Mouse (Mus musculus): ENCODE results near the gene Sim1. TPM values are rescaled to one million over a fixed set of nuclear protein-coding genes. Genes with fewer than 3 reads are reported as not detected.

Gene Sim1
- polyA plus RNA-seq, 1 experiment from 2014 or later: 0.23 TPM

DNA sequence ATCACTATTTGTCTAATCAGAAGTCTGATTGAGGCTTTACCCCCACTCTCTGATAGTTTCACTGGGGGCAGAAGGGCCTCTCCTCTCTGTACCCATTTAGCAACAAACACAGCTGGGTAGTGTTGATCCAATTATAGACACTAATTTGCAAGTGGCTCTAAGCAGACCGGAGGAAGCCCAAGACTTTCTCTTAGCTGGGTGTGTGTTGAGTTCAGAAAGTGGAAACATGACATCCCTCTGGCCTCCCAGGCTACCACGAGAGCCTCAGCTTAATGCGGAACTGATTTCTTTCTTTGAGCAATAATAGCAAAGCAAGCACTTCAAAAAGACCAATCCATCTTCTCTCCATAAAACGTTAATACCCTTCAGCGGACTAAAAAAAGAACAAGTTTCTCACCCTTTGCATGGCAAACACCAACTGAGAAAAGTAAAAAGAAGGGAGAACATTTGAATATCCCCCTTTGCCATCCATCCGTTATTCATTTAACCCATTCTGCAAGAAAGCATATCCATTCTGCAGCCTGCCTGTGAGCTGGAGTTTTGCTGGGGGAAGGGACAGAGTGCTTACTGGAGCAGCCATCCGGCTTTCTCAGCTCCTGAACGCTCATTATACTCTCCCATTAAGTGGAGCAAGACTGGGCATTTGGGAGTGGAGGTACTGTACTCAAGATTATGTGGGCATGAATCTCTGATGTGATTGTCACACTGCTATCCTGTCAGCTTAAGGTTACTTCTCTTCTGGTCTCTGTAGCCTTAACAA, 117.0 kb downstream of the Sim1 start:
- no peak overlapping the region for H3K4me2 ChIP-seq
- no peak overlapping the region for H3K27ac ChIP-seq
- WGBS: 20% methylated on average over 8 of the region's 8 CpGs
- no peak overlapping the region for H3K9ac ChIP-seq
- H3K9me3 ChIP-seq: no peaks in the 10 kb centered on the region
- no peaks in the 10 kb centered on the region for H3K4me1 ChIP-seq
- H3K4me3 ChIP-seq (replicated peaks): no peak overlapping the region
- H3K36me3 ChIP-seq: no peaks in the 10 kb centered on the region
- no peak for ATAC-seq (ENCODE audit: insufficient read depth, low FRiP score, low read depth)
- no peaks in the 10 kb centered on the region for H3K27me3 ChIP-seq (replicated peaks)

DNA sequence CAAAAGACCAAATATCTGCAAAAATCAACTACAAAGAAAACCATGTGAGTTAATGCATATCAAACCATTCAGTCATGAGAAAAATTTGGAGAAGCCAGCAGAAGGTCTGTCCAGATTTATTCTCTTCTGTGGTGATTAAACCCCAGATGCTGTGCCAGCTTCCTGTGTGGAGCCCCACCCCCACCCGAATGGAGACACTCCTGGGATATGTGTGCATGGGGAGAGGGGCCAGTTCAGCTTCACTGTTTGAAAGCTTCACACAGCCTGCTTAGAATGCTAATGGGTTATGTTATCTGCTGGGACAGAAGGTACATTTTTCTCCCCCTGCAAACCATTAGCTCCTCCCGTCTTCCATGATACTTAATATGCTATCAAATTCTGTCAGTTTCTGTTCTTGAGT, 120.3 kb downstream of the Sim1 start:
- no peak overlapping the region for H3K27ac ChIP-seq

GRCm38 (mm10) chr10:51015362-51015761, 120.8 kb downstream of the Sim1 start:
- Histone ChIP-seq H3K4me2 (no peak overlapping the region), H3K9me3 (no peaks in the 10 kb centered on the region), H3K36me3 (no peaks in the 10 kb centered on the region), H3K4me1 (no peaks in the 10 kb centered on the region), H3K27ac (no peak overlapping the region), H3K9ac (no peak overlapping the region), H3K4me3 (replicated peaks) (no peak overlapping the region), H3K27me3 (replicated peaks) (no peaks in the 10 kb centered on the region)
- WGBS: 43% methylated on average over 1 of the region's 1 CpGs
- no peak for ATAC-seq (ENCODE audit: insufficient read depth, low FRiP score, low read depth)

More for the DNA sequence above, 120.3 kb downstream of the Sim1 start:
- WGBS: 37% methylated on average over 2 of the region's 2 CpGs
- no peak overlapping the region for H3K9ac ChIP-seq
- H3K9me3 ChIP-seq: no peaks in the 10 kb centered on the region
- H3K4me2 ChIP-seq: no peak overlapping the region
- no peak for ATAC-seq (ENCODE audit: insufficient read depth, low FRiP score, low read depth)
- H3K27me3 ChIP-seq (replicated peaks): no peaks in the 10 kb centered on the region
- H3K4me3 ChIP-seq (replicated peaks): no peak overlapping the region
- no peaks in the 10 kb centered on the region for H3K36me3 ChIP-seq
- no peaks in the 10 kb centered on the region for H3K4me1 ChIP-seq

GRCm38 (mm10) chr10:51023308-51024279, 129.0 kb downstream of the Sim1 start:
- no peaks in the 10 kb centered on the region for H3K4me1 ChIP-seq
- no peak overlapping the region for H3K4me2 ChIP-seq
- H3K9me3 ChIP-seq: no peaks in the 10 kb centered on the region
- no peak overlapping the region for H3K27ac ChIP-seq
- WGBS: 68% methylated on average over 9 of the region's 9 CpGs
- no peaks in the 10 kb centered on the region for H3K36me3 ChIP-seq
- no peaks in the 10 kb centered on the region for H3K27me3 ChIP-seq (replicated peaks)
- H3K4me3 ChIP-seq (replicated peaks): no peak overlapping the region
- ATAC-seq (ENCODE audit: insufficient read depth, low FRiP score, low read depth): no peak
- no peak overlapping the region for H3K9ac ChIP-seq

All from stomach, embryonic 15.5 days (tissue).